Mouse (Mus musculus) ES-Bruce4 (cell line): ENCODE data around the gene Scube1. TPM values are rescaled to one million over a fixed set of nuclear protein-coding genes. Genes with fewer than 3 reads are reported as not detected.

Experiments used
- H3K27ac ChIP-seq: 2 replicates; pipeline ENCODE4 v1.5.1; 2012; ENCODE audit warnings: low read length, inconsistent platforms; ENCODE audit not compliant: insufficient read depth
- H3K27me3 ChIP-seq: 2 replicates; pipeline ENCODE4 v1.6.1; 2012; ENCODE audit warnings: mild to moderate bottlenecking, low read length, inconsistent platforms; ENCODE audit not compliant: control insufficient read depth, poor library complexity, insufficient read depth, severe bottlenecking
- H3K36me3 ChIP-seq: 2 replicates; pipeline ENCODE4 v1.6.1; 2012; ENCODE audit warnings: inconsistent platforms, mild to moderate bottlenecking, low read length, moderate library complexity; ENCODE audit not compliant: control insufficient read depth, poor library complexity, insufficient read depth, severe bottlenecking
- H3K4me1 ChIP-seq: one replicate; pipeline ENCODE4 v1.8.1; 2011; ENCODE audit warnings: low read length; ENCODE audit not compliant: control insufficient read depth, insufficient read depth
- H3K4me3 ChIP-seq: 2 replicates; pipeline ENCODE4 v1.5.1; 2011; ENCODE audit warnings: low read depth, mild to moderate bottlenecking, low read length
- H3K9ac ChIP-seq: 2 replicates; pipeline ENCODE4 v1.6.1; 2012; ENCODE audit warnings: low read depth, mild to moderate bottlenecking, inconsistent platforms; ENCODE audit not compliant: poor library complexity, severe bottlenecking
- H3K9me3 ChIP-seq: replicated peaks from 2 replicates; pipeline ENCODE4 v1.6.1; 2012; ENCODE audit warnings: mild to moderate bottlenecking, low read length, inconsistent platforms; ENCODE audit not compliant: control insufficient read depth, poor library complexity, insufficient read depth, severe bottlenecking
- CTCF ChIP-seq: IDR thresholded peaks from one replicate; pipeline ENCODE4 v1.8.1; 2011; ENCODE audit warnings: low read depth, low read length
- EP300 ChIP-seq: IDR thresholded peaks from 2 replicates; pipeline ENCODE4 v1.6.1; 2011; ENCODE audit warnings: low read depth, low read length; ENCODE audit not compliant: insufficient read depth
- POLR2A ChIP-seq: IDR thresholded peaks from one replicate; pipeline ENCODE4 v1.8.1; 2011; ENCODE audit warnings: low read length; ENCODE audit not compliant: insufficient read depth
- polyA plus RNA-seq: library from polyadenylated mRNA; stranded (reverse); fragments of >200 nt; gene quantifications from 2 replicates; pipeline ENCODE4 v1.2.4, GENCODE M21; 2011; ENCODE audit warnings: low read depth; ENCODE audit not compliant: missing spikeins, insufficient read depth, insufficient read length

Scube1 gene
- polyA plus RNA-seq, 1 experiment = 0.51 TPM

GRCm38 (mm10) chr15:83700593-83700923 lies 24.3 kb downstream of the Scube1 start:
- Histone ChIP-seq H3K4me3 (no peak overlapping the region), H3K9ac (no peak overlapping the region), H3K27me3 (no peaks in the 10 kb centered on the region), H3K36me3 (no peaks in the 10 kb centered on the region), H3K4me1 (no peaks in the 10 kb centered on the region), H3K27ac (no peak overlapping the region), H3K9me3 (no peaks in the 10 kb centered on the region)
- no peak for TF ChIP-seq POLR2A
- no peak for TF ChIP-seq CTCF
- no peak for TF ChIP-seq EP300

GRCm38 (mm10) chr15:83699834-83700592 lies 24.8 kb downstream of the Scube1 start:
- Histone ChIP-seq H3K9ac (no peak overlapping the region), H3K36me3 (no peaks in the 10 kb centered on the region), H3K27ac (no peak overlapping the region), H3K27me3 (no peaks in the 10 kb centered on the region), H3K4me3 (no peak overlapping the region), H3K9me3 (no peaks in the 10 kb centered on the region), H3K4me1 (no peaks in the 10 kb centered on the region)
- TF ChIP-seq POLR2A (no peak), CTCF (no peak), EP300 (no peak)

GRCm38 (mm10) chr15:83699132-83699833 lies 25.5 kb downstream of the Scube1 start:
- Histone ChIP-seq H3K4me3 (no peak overlapping the region), H3K27ac (no peak overlapping the region), H3K36me3 (no peaks in the 10 kb centered on the region), H3K27me3 (no peaks in the 10 kb centered on the region), H3K4me1 (no peaks in the 10 kb centered on the region), H3K9me3 (no peaks in the 10 kb centered on the region), H3K9ac (no peak overlapping the region)
- TF ChIP-seq CTCF (no peak), POLR2A (no peak), EP300 (no peak)

- TF ChIP-seq EP300 (no peak), CTCF (no peak), POLR2A (no peak)
- Histone ChIP-seq H3K9me3 (no peaks in the 10 kb centered on the region), H3K27me3 (no peaks in the 10 kb centered on the region), H3K27ac (no peak overlapping the region), H3K4me1 (no peaks in the 10 kb centered on the region), H3K4me3 (no peak overlapping the region), H3K9ac (no peak overlapping the region), H3K36me3 (no peaks in the 10 kb centered on the region)
These were observed 28.0 kb downstream of the Scube1 start for GRCm38 (mm10) chr15:83696681-83697381.

- no peaks in the 10 kb centered on the region for H3K36me3 ChIP-seq
These were observed 29.7 kb downstream of the Scube1 start for GRCm38 (mm10) chr15:83695159-83695558.

More at GRCm38 (mm10) chr15:83695159-83695558, 29.7 kb downstream of the Scube1 start:
- no peak overlapping the region for H3K9ac ChIP-seq
- no peaks in the 10 kb centered on the region for H3K27me3 ChIP-seq
- H3K4me1 ChIP-seq = no peaks in the 10 kb centered on the region
- H3K4me3 ChIP-seq = no peak overlapping the region
- H3K27ac ChIP-seq = no peak overlapping the region
- H3K9me3 ChIP-seq = no peaks in the 10 kb centered on the region
- TF ChIP-seq CTCF (no peak), POLR2A (no peak), EP300 (no peak)
